ENCODE assay signal across 8 mouse cellular contexts in genomic region chr14:11555521-11556355, GRCm38 (mm10). TPM values are rescaled to one million over a fixed set of nuclear protein-coding genes. Genes with fewer than 3 reads are reported as not detected.
DNase-seq lines count a peak whose midpoint lies in the region; ATAC-seq and TF ChIP-seq lines count a peak whose summit lies in the region.

No protein-coding gene starts in this region.

- no peak for TF ChIP-seq CTCF in cerebellum, adult 2 months (IDR thresholded peaks at IDR 0.05; ENCODE audit: borderline replicate concordance, insufficient read depth, low read depth, low read length)
- no peak for TF ChIP-seq CTCF in hindbrain, postnatal 0 days (IDR thresholded peaks at IDR 0.05; ENCODE audit: low read depth)

- H3K4me2 ChIP-seq in hindbrain, postnatal 0 days (ENCODE audit: low read depth, low read length): peak overlapping the region; percentile 94
- peak overlapping the region; percentile 91 for H3K4me2 ChIP-seq in neural tube, embryonic 13.5 days

- WGBS in cerebellum, adult 2 months: under 1% methylated on average over 35 of the region's 35 CpGs
- under 1% methylated on average over 35 of the region's 35 CpGs for WGBS in hindbrain, postnatal 0 days
- WGBS in limb, embryonic 10.5 days: under 1% methylated on average over 35 of the region's 35 CpGs
- under 1% methylated on average over 35 of the region's 35 CpGs for WGBS in neural tube, embryonic 13.5 days

- peak; percentile 92 for DNase-seq in heart, adult 11 months
- DNase-seq in heart, postnatal 25 days (ENCODE audit: low spot score): no peak
- peak; percentile 50 to 65 for DNase-seq in cerebellum, adult 2 months
- peak; percentile 64 to 66 for DNase-seq in frontal cortex, postnatal 36 days (ENCODE audit: low spot score in 2 of 2)
- peak; percentile 56 for DNase-seq in hindbrain, postnatal 0 days (ENCODE audit: low spot score)
- DNase-seq in limb, embryonic 10.5 days (ENCODE audit: low spot score): peak; percentile 51
- DNase-seq in spleen, postnatal 4 days (ENCODE audit: low spot score in 2 of 2): no peak

- peak overlapping the region; percentile 80 for H3K27ac ChIP-seq in cerebellum, adult 2 months (ENCODE audit: insufficient read depth, low read length)
- H3K27ac ChIP-seq in hindbrain, postnatal 0 days: peak overlapping the region; percentile 95
- H3K27ac ChIP-seq in limb, embryonic 10.5 days: peak overlapping the region; percentile 98
- peak overlapping the region; percentile 97 for H3K27ac ChIP-seq in neural tube, embryonic 13.5 days (replicated peaks)

- H3K9me3 ChIP-seq in hindbrain, postnatal 0 days (ENCODE audit: low read length): no peaks in the 10 kb centered on the region
- H3K9me3 ChIP-seq in limb, embryonic 10.5 days (replicated peaks): no peaks in the 10 kb centered on the region
- no peaks in the 10 kb centered on the region for H3K9me3 ChIP-seq in neural tube, embryonic 13.5 days

- peak; percentile 25 for ATAC-seq in hindbrain, postnatal 0 days
- no peak for ATAC-seq in neural tube, embryonic 13.5 days (ENCODE audit: low read depth)

- TF ChIP-seq POLR2A in cerebellum, adult 2 months (IDR thresholded peaks at IDR 0.05; ENCODE audit: borderline replicate concordance, insufficient read depth, low read length): 0 out of 2 replicates have a peak, but pooled peaks have one; percentile 10

- H3K9ac ChIP-seq in hindbrain, postnatal 0 days (replicated peaks; ENCODE audit: low read length): peak overlapping the region; percentile 72
- peak overlapping the region; percentile 90 for H3K9ac ChIP-seq in neural tube, embryonic 13.5 days

- H3K4me3 ChIP-seq in cerebellum, adult 2 months (replicated peaks; ENCODE audit: insufficient read depth, low read depth, low read length): peak overlapping the region; percentile 97
- H3K4me3 ChIP-seq in hindbrain, postnatal 0 days (ENCODE audit: low read length): peak overlapping the region; percentile 87
- H3K4me3 ChIP-seq in limb, embryonic 10.5 days: peak overlapping the region; percentile 89
- peak overlapping the region; percentile 81 for H3K4me3 ChIP-seq in neural tube, embryonic 13.5 days

- intact Hi-C loops in heart, postnatal 25 days (cut with DNase I): loop anchor here (1.0 to 10.0 kb wide), 5 partner anchors 87 to 585 kb away; no protein-coding TSS in a partner anchor

- no peaks in the 10 kb centered on the region for H3K27me3 ChIP-seq in cerebellum, adult 2 months (ENCODE audit: control insufficient read depth, insufficient read depth, low read length)
- no peaks in the 10 kb centered on the region for H3K27me3 ChIP-seq in hindbrain, postnatal 0 days (ENCODE audit: insufficient read depth, low read length)
- H3K27me3 ChIP-seq in limb, embryonic 10.5 days (ENCODE audit: low read depth, poor library complexity, severe bottlenecking): no peaks in the 10 kb centered on the region
- H3K27me3 ChIP-seq in neural tube, embryonic 13.5 days: peaks cover 3% of the 10 kb centered on the region; the same call in 1 of the 2 replicates

- H3K36me3 ChIP-seq in hindbrain, postnatal 0 days (ENCODE audit: insufficient read depth, low read length): no peaks in the 10 kb centered on the region
- peaks cover 7% of the 10 kb centered on the region for H3K36me3 ChIP-seq in limb, embryonic 10.5 days
- no peaks in the 10 kb centered on the region for H3K36me3 ChIP-seq in neural tube, embryonic 13.5 days

- no peaks in the 10 kb centered on the region for H3K4me1 ChIP-seq in cerebellum, adult 2 months (ENCODE audit: control insufficient read depth, insufficient read depth, low read length)
- 0 out of 2 replicates have a peak, but pooled peaks cover 5% of the 10 kb centered on the region for H3K4me1 ChIP-seq in hindbrain, postnatal 0 days (ENCODE audit: insufficient read depth, low read length)
- peaks cover 46% of the 10 kb centered on the region for H3K4me1 ChIP-seq in limb, embryonic 10.5 days
- peaks cover 35% of the 10 kb centered on the region for H3K4me1 ChIP-seq in neural tube, embryonic 13.5 days (replicated peaks)

RNA-seq across cellular contexts. Expression of gene Ptprg, which starts 2.4 kb away (rescaled TPM):
- 10 to 100 TPM; 58.0 to 62.3 TPM for total RNA-seq in heart, postnatal 25 days (2021)
- polyA plus RNA-seq in cerebellum, adult 2 months (2012; rRNA removed): 22.0 and 24.4 TPM in 2 replicates
- 90.5 and 101 TPM in 2 replicates for total RNA-seq in hindbrain, postnatal 0 days (2014; rRNA removed)
- 33.0 and 35.6 TPM in 2 replicates for polyA plus RNA-seq in hindbrain, postnatal 0 days (2015; fragmentation: Nextera tagmentation; extraction: Ambion mirVana)
- 40.3 and 42.8 TPM in 2 replicates for polyA plus RNA-seq in limb, embryonic 10.5 days (2016; fragmentation: Nextera tagmentation; extraction: Ambion mirVana)
- 38.5 and 45.9 TPM in 2 replicates for polyA plus RNA-seq in neural tube, embryonic 13.5 days (2015; fragmentation: Nextera tagmentation; extraction: Ambion mirVana)

Comparison
In these comparisons a context has a peak if more than half of its experiments do, and no peak if none do; other contexts are left out.
1. DNase-seq: peak in heart, adult 11 months (single experiment), cerebellum, adult 2 months (2 of 2), frontal cortex, postnatal 36 days (2 of 2), hindbrain, postnatal 0 days (single experiment) and limb, embryonic 10.5 days (single experiment); none in heart, postnatal 25 days (single experiment) and spleen, postnatal 4 days (0 of 2).
2. Peak in every context shown above with its lines, with median percentiles within 50 percentile points of each other: H3K27ac ChIP-seq and H3K4me3 ChIP-seq.